Mouse (Mus musculus) megakaryocyte progenitor cell, adult 5-6 weeks (primary cell): ENCODE measurements around the gene Cyb561d2. TPM values are rescaled to one million over a fixed set of nuclear protein-coding genes. Genes with fewer than 3 reads are reported as not detected.

Source experiments
- total RNA-seq, 2 experiments: library from RNA; stranded (forward) in 1 of 2; stranded (reverse) in 1 of 2; fragments of 157-497, 149-512 nt in 1 of 2; fragments of 200-1000 nt in 1 of 2; gene quantifications; 2 replicates each; pipeline versions ENCODE4 v1.2.3 to v1.2.4; 2015 to 2017

The Cyb561d2 gene
- total RNA-seq, 2 experiments from 2014 or later, result 12.2 to 19.3 TPM

Other genes with a start within 250 kb of the Cyb561d2 start
- 0.51 and 0.86 TPM in 2 replicates for gene Cish, start 246.2 kb downstream of the Cyb561d2 start, total RNA-seq (2015)
- 0.21 and 0.34 TPM in 2 replicates for gene Cish, start 246.2 kb downstream of the Cyb561d2 start, total RNA-seq (2017)
- 14.5 and 20.2 TPM in 2 replicates for gene Hemk1, start 203.8 kb downstream of the Cyb561d2 start, total RNA-seq (2015)
- gene Hemk1, start 203.8 kb downstream of the Cyb561d2 start, total RNA-seq (2017), result 12.0 and 14.0 TPM in 2 replicates
- 0.07 TPM in 1 of 2 replicates, not detected in the other for gene 6430571L13Rik, start 201.6 kb downstream of the Cyb561d2 start, total RNA-seq (2015)
- 0.08 and 0.17 TPM in 2 replicates for gene 6430571L13Rik, start 201.6 kb downstream of the Cyb561d2 start, total RNA-seq (2017)
- 0.42 and 1.5 TPM in 2 replicates for gene Cacna2d2, start 142.6 kb downstream of the Cyb561d2 start, total RNA-seq (2015)
- gene Cacna2d2, start 142.6 kb downstream of the Cyb561d2 start, total RNA-seq (2017), result 0.30 and 0.37 TPM in 2 replicates
- gene Tmem115, start 8.2 kb downstream of the Cyb561d2 start, total RNA-seq (2015), result 9.9 and 12.3 TPM in 2 replicates
- 14.5 and 19.9 TPM in 2 replicates for gene Tmem115, start 8.2 kb downstream of the Cyb561d2 start, total RNA-seq (2017)
- gene Nprl2, start within 50 bp of the Cyb561d2 start, total RNA-seq (2015), result 9.2 and 14.3 TPM in 2 replicates
- gene Nprl2, start within 50 bp of the Cyb561d2 start, total RNA-seq (2017), result 10.7 and 13.0 TPM in 2 replicates
- 0.12 TPM in 1 of 2 replicates, not detected in the other for gene Zmynd10, start 5.1 kb upstream of the Cyb561d2 start, total RNA-seq (2015)
- 0.33 and 0.37 TPM in 2 replicates for gene Zmynd10, start 5.1 kb upstream of the Cyb561d2 start, total RNA-seq (2017)
- 27.3 and 27.4 TPM in 2 replicates for gene Rassf1, start 9.4 kb upstream of the Cyb561d2 start, total RNA-seq (2015)
- gene Rassf1, start 9.4 kb upstream of the Cyb561d2 start, total RNA-seq (2017), result 35.4 and 38.8 TPM in 2 replicates
- gene Tusc2, start 21.1 kb upstream of the Cyb561d2 start, total RNA-seq (2015), result 16.7 and 17.1 TPM in 2 replicates
- 15.2 and 15.3 TPM in 2 replicates for gene Tusc2, start 21.1 kb upstream of the Cyb561d2 start, total RNA-seq (2017)
- gene Hyal2, start 25.8 kb upstream of the Cyb561d2 start, total RNA-seq (2015), result 6.6 and 7.3 TPM in 2 replicates
- gene Hyal2, start 25.8 kb upstream of the Cyb561d2 start, total RNA-seq (2017), result 2.8 and 4.1 TPM in 2 replicates
- gene Hyal1, start 34.7 kb upstream of the Cyb561d2 start, total RNA-seq (2015), result 0.44 and 0.54 TPM in 2 replicates
- 0.54 and 1.1 TPM in 2 replicates for gene Hyal1, start 34.7 kb upstream of the Cyb561d2 start, total RNA-seq (2017)
- 9.3 and 15.4 TPM in 2 replicates for gene Naa80, start 36.7 kb upstream of the Cyb561d2 start, total RNA-seq (2015)
- gene Naa80, start 36.7 kb upstream of the Cyb561d2 start, total RNA-seq (2017), result 9.3 and 10.4 TPM in 2 replicates
- gene Hyal3, start 38.6 kb upstream of the Cyb561d2 start, total RNA-seq (2015), result 1.4 and 1.7 TPM in 2 replicates
- gene Hyal3, start 38.6 kb upstream of the Cyb561d2 start, total RNA-seq (2017), result 0.58 TPM in 1 of 2 replicates, not detected in the other
- 68.0 and 93.4 TPM in 2 replicates for gene Ifrd2, start 45.4 kb upstream of the Cyb561d2 start, total RNA-seq (2015)
- gene Ifrd2, start 45.4 kb upstream of the Cyb561d2 start, total RNA-seq (2017), result 31.5 and 72.4 TPM in 2 replicates
- not detected in 2 replicates for gene Sema3b, start 67.0 kb upstream of the Cyb561d2 start, total RNA-seq (2015)
- gene Sema3b, start 67.0 kb upstream of the Cyb561d2 start, total RNA-seq (2017), result not detected in 2 replicates
- 333 and 362 TPM in 2 replicates for gene Gnai2, start 93.2 kb upstream of the Cyb561d2 start, total RNA-seq (2015)
- gene Gnai2, start 93.2 kb upstream of the Cyb561d2 start, total RNA-seq (2017), result 423 and 432 TPM in 2 replicates
- gene Slc38a3, start 127.3 kb upstream of the Cyb561d2 start, total RNA-seq (2015), result not detected in 2 replicates
- gene Slc38a3, start 127.3 kb upstream of the Cyb561d2 start, total RNA-seq (2017), result not detected in 2 replicates
- 0.12 TPM in 1 of 2 replicates, not detected in the other for gene Gnat1, start 137.5 kb upstream of the Cyb561d2 start, total RNA-seq (2015)
- gene Gnat1, start 137.5 kb upstream of the Cyb561d2 start, total RNA-seq (2017), result not detected in 2 replicates
- gene Sema3f, start 168.3 kb upstream of the Cyb561d2 start, total RNA-seq (2015), result not detected in 2 replicates
- 1.00 TPM in 1 of 2 replicates, not detected in the other for gene Sema3f, start 168.3 kb upstream of the Cyb561d2 start, total RNA-seq (2017)
- 110 and 146 TPM in 2 replicates for gene Rbm5, start 228.8 kb upstream of the Cyb561d2 start, total RNA-seq (2015)
- 142 and 235 TPM in 2 replicates for gene Rbm5, start 228.8 kb upstream of the Cyb561d2 start, total RNA-seq (2017)